Mouse (Mus musculus) liver, adult (tissue): ENCODE results near the gene Klf6.

Experiments
- GATA4 ChIP-seq: IDR thresholded peaks from 2 replicates; pipeline ENCODE4 v1.6.1; 2014; ENCODE audit warnings: mild to moderate bottlenecking, low read length; ENCODE audit not compliant: insufficient replicate concordance

The Klf6 gene

GRCm38 (mm10) chr13:5860651-5861156 is 578 bp upstream of the Klf6 start:
- no peak; the same call in 1 of the 2 replicates for TF ChIP-seq GATA4

GRCm38 (mm10) chr13:5862003-5862625 is 832 bp downstream of the Klf6 start:
- no peak for TF ChIP-seq GATA4

- no peak for TF ChIP-seq GATA4
These were observed 1.5 kb downstream of the Klf6 start for GRCm38 (mm10) chr13:5862626-5863407.

GRCm38 (mm10) chr13:5863408-5863891 is 2.2 kb downstream of the Klf6 start:
- TF ChIP-seq GATA4, result peak; percentile 69; the same call in 1 of the 2 replicates

- TF ChIP-seq GATA4, result 0 out of 2 replicates have a peak, but pooled peaks have one; percentile 8
These were observed 3.2 kb downstream of the Klf6 start for GRCm38 (mm10) chr13:5864265-5865097.

- no peak for TF ChIP-seq GATA4
These were observed 3.8 kb downstream of the Klf6 start for GRCm38 (mm10) chr13:5865098-5865415.

GRCm38 (mm10) chr13:5866091-5866490 is 4.8 kb downstream of the Klf6 start:
- TF ChIP-seq GATA4, result no peak

GRCm38 (mm10) chr13:5866532-5866931 is 5.2 kb downstream of the Klf6 start:
- no peak for TF ChIP-seq GATA4

GRCm38 (mm10) chr13:5868376-5868775 is 7.1 kb downstream of the Klf6 start:
- no peak for TF ChIP-seq GATA4

GRCm38 (mm10) chr13:5869433-5869832 is 8.2 kb downstream of the Klf6 start:
- no peak for TF ChIP-seq GATA4

- no peak for TF ChIP-seq GATA4
These were observed 8.6 kb downstream of the Klf6 start for GRCm38 (mm10) chr13:5869842-5870241.

GRCm38 (mm10) chr13:5870382-5871272 is 9.3 kb downstream of the Klf6 start:
- TF ChIP-seq GATA4, result no peak

GRCm38 (mm10) chr13:5871414-5871813 is 10.1 kb downstream of the Klf6 start:
- TF ChIP-seq GATA4, result no peak

- TF ChIP-seq GATA4, result no peak
These were observed 12.4 kb downstream of the Klf6 start for GRCm38 (mm10) chr13:5873681-5874080.
